Mouse (Mus musculus) hindbrain, postnatal 0 days (tissue): ENCODE measurements around the gene Stmn1. TPM values are rescaled to one million over a fixed set of nuclear protein-coding genes. Genes with fewer than 3 reads are reported as not detected.

Source experiments
- ATAC-seq: fragments of 200-750 bp; cut with Nextera tagmentation; 2 replicates; pipeline ENCODE4 v1.8.0; 2017; ENCODE audit warnings: mild to moderate bottlenecking, moderate TSS enrichment, moderate library complexity
- DNase-seq: peaks from one replicate; pipeline ENCODE4 v3.0.0-alpha.2; 2015; ENCODE audit warnings: low spot score
- H3K27ac ChIP-seq: fragments of 300-500 bp; sonication (generic); 2 replicates; pipeline ENCODE4 v1.5.1; 2014; ENCODE audit warnings: mild to moderate bottlenecking
- H3K27me3 ChIP-seq: fragments of 300-500 bp; sonication (generic); 2 replicates; pipeline ENCODE4 v1.6.1; 2014; ENCODE audit warnings: low read length, mixed read lengths; ENCODE audit not compliant: insufficient read depth
- H3K36me3 ChIP-seq: fragments of 300-500 bp; sonication (generic); 2 replicates; pipeline ENCODE4 v1.6.1; 2014; ENCODE audit warnings: low read length, mixed read lengths; ENCODE audit not compliant: insufficient read depth
- H3K4me1 ChIP-seq: fragments of 300-500 bp; sonication (generic); 2 replicates; pipeline ENCODE4 v1.6.1; 2014; ENCODE audit warnings: antibody characterized with exemption, low read length, mixed read lengths; ENCODE audit not compliant: insufficient read depth
- H3K4me2 ChIP-seq: fragments of 300-500 bp; sonication (generic); 2 replicates; pipeline ENCODE4 v1.6.1; 2014; ENCODE audit warnings: low read depth, mild to moderate bottlenecking, low read length, moderate library complexity, mixed read lengths
- H3K4me3 ChIP-seq: fragments of 300-500 bp; sonication (generic); 2 replicates; pipeline ENCODE4 v1.5.1; 2014; ENCODE audit warnings: low read length
- H3K9ac ChIP-seq: fragments of 300-500 bp; sonication (generic); replicated peaks from 2 replicates; pipeline ENCODE4 v1.6.1; 2014; ENCODE audit warnings: mild to moderate bottlenecking, low read length, moderate library complexity, mixed read lengths
- H3K9me3 ChIP-seq: fragments of 300-500 bp; sonication (generic); 2 replicates; pipeline ENCODE4 v1.6.1; 2016; ENCODE audit warnings: low read length, mixed read lengths
- CTCF ChIP-seq: IDR thresholded peaks from 2 replicates; pipeline ENCODE4 v1.5.1; 2016; ENCODE audit warnings: antibody characterized with exemption, control low read depth, low read depth
- WGBS: fragments of 180-500 bp; shearing (Covaris S2); extraction: QIAGEN DNeasy Blood & Tissue Kit; methylation state at CpG from one replicate; pipeline ENCODE4 v1.1.7; 2014; 5-methylcytosine and 5-hydroxymethylcytosine counted together
- polyA plus RNA-seq: library from polyadenylated mRNA; unstranded; fragments of >200 nt; fragmentation: Nextera tagmentation; extraction: Ambion mirVana; gene quantifications from 2 replicates; pipeline ENCODE4 v1.2.1, GENCODE M21; 2015
- total RNA-seq: library from RNA; depleted of rRNA; stranded (reverse); fragments of >200 nt; gene quantifications from 2 replicates; pipeline ENCODE4 v1.2.3, GENCODE M21; 2014; rRNA removed

The Stmn1 gene
- total RNA-seq: 667 and 752 TPM in 2 replicates
- 4,115 and 4,307 TPM in 2 replicates for polyA plus RNA-seq

GRCm38 (mm10) chr4:134468215-134468575, at the start of gene Stmn1:
TSS of gene Stmn1 (plus strand) at chr4:134468320.
- H3K27ac ChIP-seq: peak within 1 kb of the TSS; percentile 98
- WGBS: 1% methylated on average over 29 of the region's 31 CpGs
- H3K27me3 ChIP-seq: no peaks in the 10 kb centered on the region
- peaks cover 3% of the 10 kb centered on the region; the same call in 1 of the 2 replicates for H3K4me1 ChIP-seq
- no peaks in the 10 kb centered on the region for H3K9me3 ChIP-seq
- H3K36me3 ChIP-seq: peaks cover 7% of the 10 kb centered on the region; the same call in 1 of the 2 replicates
- peak; percentile 95 for ATAC-seq
- H3K4me3 ChIP-seq: peak within 1 kb of the TSS; percentile 92
- DNase-seq: peak; percentile 98
- peak within 1 kb of the TSS; percentile 83 for H3K4me2 ChIP-seq
- no peak for TF ChIP-seq CTCF
- H3K9ac ChIP-seq: peak within 1 kb of the TSS; percentile 97

- no peak for TF ChIP-seq CTCF
- DNase-seq (no peak), ATAC-seq (no peak)
- H3K27me3 ChIP-seq: no peaks in the 10 kb centered on the region
- 39% methylated on average over 11 of the region's 11 CpGs for WGBS
- H3K9me3 ChIP-seq: no peaks in the 10 kb centered on the region
- no peak overlapping the region for H3K4me3 ChIP-seq
- no peak overlapping the region for H3K27ac ChIP-seq
- no peaks in the 10 kb centered on the region for H3K36me3 ChIP-seq
- H3K4me2 ChIP-seq: no peak overlapping the region
- H3K9ac ChIP-seq: no peak overlapping the region
- no peaks in the 10 kb centered on the region for H3K4me1 ChIP-seq
Observed at GRCm38 (mm10) chr4:134421971-134422370, 46.1 kb upstream of the Stmn1 start.

- Histone ChIP-seq H3K36me3 (no peaks in the 10 kb centered on the region), H3K9me3 (no peaks in the 10 kb centered on the region), H3K4me2 (no peak overlapping the region), H3K9ac (no peak overlapping the region), H3K4me1 (no peaks in the 10 kb centered on the region), H3K27me3 (no peaks in the 10 kb centered on the region), H3K27ac (no peak overlapping the region), H3K4me3 (no peak overlapping the region)
- no peak for DNase-seq
- 76% methylated on average over 7 of the region's 7 CpGs for WGBS
- TF ChIP-seq CTCF: no peak
- ATAC-seq: no peak
Observed at GRCm38 (mm10) chr4:134423949-134424348, 44.2 kb upstream of the Stmn1 start.

GRCm38 (mm10) chr4:134425088-134425487, 43.0 kb upstream of the Stmn1 start:
- WGBS: 66% methylated on average over 7 of the region's 7 CpGs
- no peak for ATAC-seq
- TF ChIP-seq CTCF: no peak

GRCm38 (mm10) chr4:134430381-134431004, 37.6 kb upstream of the Stmn1 start:
- Histone ChIP-seq H3K9ac (0 out of 2 replicates have a peak overlapping the region, but pooled peaks have one; percentile 26), H3K27ac (peak overlapping the region; percentile 83), H3K9me3 (no peaks in the 10 kb centered on the region), H3K4me3 (no peak overlapping the region), H3K27me3 (no peaks in the 10 kb centered on the region), H3K4me1 (peaks cover 17% of the 10 kb centered on the region), H3K36me3 (no peaks in the 10 kb centered on the region), H3K4me2 (peak overlapping the region; percentile 23)
- TF ChIP-seq CTCF: no peak
- WGBS: 9% methylated on average over 23 of the region's 23 CpGs
- DNase-seq (peak; percentile 94), ATAC-seq (peak; percentile 88)

More at GRCm38 (mm10) chr4:134425088-134425487, 43.0 kb upstream of the Stmn1 start:
- Histone ChIP-seq H3K4me3 (no peak overlapping the region), H3K27ac (no peak overlapping the region), H3K4me2 (no peak overlapping the region), H3K36me3 (no peaks in the 10 kb centered on the region), H3K9me3 (no peaks in the 10 kb centered on the region), H3K27me3 (no peaks in the 10 kb centered on the region), H3K9ac (no peak overlapping the region), H3K4me1 (peaks cover 5% of the 10 kb centered on the region)
- no peak for DNase-seq

- no peak overlapping the region for H3K9ac ChIP-seq
- peak; percentile 63 for DNase-seq
- no peak overlapping the region for H3K4me3 ChIP-seq
- no peak overlapping the region for H3K4me2 ChIP-seq
- no peaks in the 10 kb centered on the region for H3K9me3 ChIP-seq
- H3K27ac ChIP-seq: no peak overlapping the region
- ATAC-seq: no peak
- WGBS: 60% methylated on average over 15 of the region's 15 CpGs
- TF ChIP-seq CTCF: no peak
- peaks cover 17% of the 10 kb centered on the region for H3K4me1 ChIP-seq
- no peaks in the 10 kb centered on the region for H3K27me3 ChIP-seq
- H3K36me3 ChIP-seq: no peaks in the 10 kb centered on the region
Observed at GRCm38 (mm10) chr4:134432686-134433360, 35.3 kb upstream of the Stmn1 start.

GRCm38 (mm10) chr4:134436185-134436584, 31.9 kb upstream of the Stmn1 start:
- DNase-seq (no peak), ATAC-seq (no peak)
- no peak for TF ChIP-seq CTCF
- Histone ChIP-seq H3K36me3 (no peaks in the 10 kb centered on the region), H3K4me2 (no peak overlapping the region), H3K4me3 (no peak overlapping the region), H3K27me3 (no peaks in the 10 kb centered on the region), H3K27ac (no peak overlapping the region), H3K9me3 (no peaks in the 10 kb centered on the region), H3K4me1 (peaks cover 1% of the 10 kb centered on the region; the same call in 1 of the 2 replicates), H3K9ac (no peak overlapping the region)
- 33% methylated on average over 7 of the region's 7 CpGs for WGBS
